Mouse (Mus musculus): ENCODE measurements around the gene Tnfrsf8. TPM values are rescaled to one million over a fixed set of nuclear protein-coding genes. Genes with fewer than 3 reads are reported as not detected.
A peak's percentile ranks its signal among the peaks of the same experiment; 100 is the strongest.
"Not testable (repeated sequence)": the region's sequence is repeated elsewhere in the genome, so short reads cannot be mapped to it uniquely, and the experiment has no call there.

Gene Tnfrsf8
- total RNA-seq, 2 experiments from 2014 or later: 0.23 to 0.47 TPM

DNA sequence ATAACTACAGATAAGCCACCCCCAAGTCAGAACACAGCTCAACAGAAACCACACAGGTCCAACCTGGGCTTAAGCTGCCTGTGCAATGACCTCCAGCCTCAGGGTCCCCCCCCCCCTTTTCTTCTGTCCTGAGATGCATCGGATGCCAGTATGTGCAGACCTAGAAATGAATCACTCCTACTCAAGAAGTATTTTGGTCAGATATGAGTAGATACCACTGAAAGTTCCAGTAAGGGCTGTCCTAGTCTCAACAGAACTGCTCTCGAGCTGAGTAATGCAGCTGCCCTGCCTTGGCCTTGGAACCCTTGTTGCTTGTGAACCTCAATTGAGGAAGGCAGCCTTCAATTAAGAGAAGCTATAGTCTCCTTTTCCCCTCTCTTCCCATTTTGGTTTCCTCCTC, 4.1 kb downstream of the Tnfrsf8 start:
- no peak for DNase-seq

DNA sequence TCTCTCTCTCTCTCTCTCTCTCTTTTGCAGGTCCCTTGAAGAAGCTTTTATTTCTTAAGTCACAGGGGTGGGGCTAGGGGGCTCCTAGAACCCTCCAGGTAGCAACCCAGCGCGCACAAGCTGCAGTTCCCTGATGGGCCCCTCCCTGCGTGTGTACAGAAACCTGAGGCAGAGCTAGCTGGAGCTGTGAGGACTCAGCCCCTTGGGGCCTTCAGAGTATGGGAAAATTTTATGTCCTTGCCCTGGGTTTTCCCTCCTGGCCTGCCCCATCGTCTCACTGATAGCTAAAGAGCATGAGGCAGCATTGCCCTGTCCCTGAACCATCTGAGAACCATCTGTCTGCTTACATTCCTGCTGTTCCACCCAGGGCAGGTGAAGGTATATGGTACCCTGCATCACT, 8.5 kb downstream of the Tnfrsf8 start:
- no peak for DNase-seq

DNA sequence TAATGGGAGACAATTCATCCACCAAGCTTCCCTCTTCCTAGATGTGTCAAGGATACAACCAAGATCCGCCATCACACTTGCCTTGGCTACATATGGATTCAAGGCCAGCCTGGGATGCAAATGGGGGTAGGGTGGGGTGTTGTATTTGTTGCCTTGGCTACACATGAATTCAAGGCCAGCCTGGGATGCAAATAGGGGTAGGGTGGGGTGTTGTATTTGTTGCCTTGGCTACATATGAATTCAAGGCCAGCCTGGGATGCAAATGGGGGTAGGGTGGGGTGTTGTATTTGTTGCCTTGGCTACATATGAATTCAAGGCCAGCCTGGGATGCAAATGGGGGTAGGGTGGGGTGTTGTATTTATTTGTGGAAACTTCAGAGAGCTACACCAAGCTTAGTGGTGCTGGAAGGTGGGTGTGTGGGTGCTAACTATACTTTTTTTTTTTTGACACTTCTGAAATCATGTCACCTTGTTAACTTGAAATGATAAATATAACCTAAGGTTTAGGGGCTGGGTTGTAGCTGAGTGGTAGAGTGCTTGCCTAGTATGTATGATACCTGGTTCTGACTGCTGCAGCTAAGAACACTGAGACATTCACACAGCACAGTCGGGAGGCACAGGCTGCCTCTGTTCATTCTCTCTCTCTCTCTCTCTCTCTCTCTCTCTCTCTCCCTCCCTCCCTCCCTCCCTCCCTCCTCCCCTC, 9.2 kb downstream of the Tnfrsf8 start:
- not testable (repeated sequence) for DNase-seq

DNA sequence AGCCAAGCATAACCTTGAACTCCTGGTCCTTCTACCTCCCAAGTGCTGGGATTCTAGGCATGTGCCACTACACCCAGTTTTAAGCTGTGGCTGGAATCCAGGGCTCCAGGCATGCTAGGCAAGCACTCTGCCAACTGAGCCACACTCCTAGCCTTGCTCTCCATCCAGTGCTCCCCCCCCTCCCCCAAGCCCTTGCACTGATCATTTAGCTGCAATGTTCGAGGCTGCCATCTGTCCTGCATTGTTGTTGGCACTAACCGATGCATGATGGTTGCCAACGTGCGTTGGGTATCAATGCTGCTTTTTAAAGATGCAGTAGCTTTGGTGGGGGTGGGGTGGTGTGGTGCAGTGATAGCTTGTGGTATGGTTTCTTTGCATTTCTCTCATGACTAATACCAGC, 10.9 kb downstream of the Tnfrsf8 start:
- DNase-seq: no peak

DNA sequence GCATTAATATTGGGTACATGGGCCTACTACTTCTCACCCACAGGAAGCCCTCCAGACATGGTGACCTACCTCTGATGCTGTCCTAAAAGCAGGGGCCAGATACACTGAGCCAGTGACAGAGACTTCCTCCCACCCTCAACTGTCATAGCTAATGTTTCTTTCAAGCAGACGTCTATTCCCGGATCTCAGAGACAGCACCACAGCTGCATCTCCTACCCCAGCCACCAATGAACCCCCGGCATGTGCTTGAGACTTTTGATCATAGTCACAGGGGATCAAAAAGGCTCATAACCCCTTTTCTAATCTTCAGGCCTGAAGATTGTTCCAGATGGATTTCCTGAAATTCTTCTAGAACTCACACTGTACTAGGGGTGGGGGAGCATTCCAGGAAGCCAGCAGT, 12.9 kb downstream of the Tnfrsf8 start:
- no peak for DNase-seq

DNA sequence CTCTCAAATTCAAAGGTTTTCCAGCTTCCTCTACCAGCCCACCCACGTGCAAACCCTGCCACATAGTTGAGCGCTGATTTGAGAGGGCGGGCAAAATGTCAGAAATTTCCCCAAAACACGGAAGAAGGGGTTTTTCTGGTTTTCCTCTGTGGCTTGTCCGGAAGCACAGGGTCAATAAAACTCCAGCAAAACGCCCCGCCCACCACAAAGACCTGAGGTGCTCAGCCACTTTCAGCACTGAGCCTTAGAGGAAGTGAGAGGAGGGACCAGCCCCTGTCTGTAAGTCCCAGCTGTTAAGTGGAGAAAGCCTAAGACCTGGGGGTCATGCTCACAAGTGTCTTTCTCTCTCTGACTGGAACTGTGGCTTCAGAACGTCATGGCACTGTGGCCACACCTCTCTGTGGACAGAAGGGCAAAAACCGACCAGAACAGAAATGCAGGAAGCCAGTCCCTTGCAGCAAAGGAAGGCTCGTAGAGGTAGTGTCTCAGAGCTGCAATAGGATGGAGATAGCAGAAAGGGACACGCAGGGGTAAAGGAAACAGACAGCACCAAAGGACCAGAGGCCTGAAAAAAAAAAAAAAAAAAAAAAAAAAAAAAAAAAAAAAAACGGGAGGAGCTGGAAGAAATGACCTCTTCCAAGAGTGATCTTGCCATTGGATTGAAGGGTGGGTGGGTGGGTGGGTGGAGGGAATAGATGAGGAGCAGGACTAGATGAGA, 14.6 kb downstream of the Tnfrsf8 start:
- DNase-seq: no peak

DNA sequence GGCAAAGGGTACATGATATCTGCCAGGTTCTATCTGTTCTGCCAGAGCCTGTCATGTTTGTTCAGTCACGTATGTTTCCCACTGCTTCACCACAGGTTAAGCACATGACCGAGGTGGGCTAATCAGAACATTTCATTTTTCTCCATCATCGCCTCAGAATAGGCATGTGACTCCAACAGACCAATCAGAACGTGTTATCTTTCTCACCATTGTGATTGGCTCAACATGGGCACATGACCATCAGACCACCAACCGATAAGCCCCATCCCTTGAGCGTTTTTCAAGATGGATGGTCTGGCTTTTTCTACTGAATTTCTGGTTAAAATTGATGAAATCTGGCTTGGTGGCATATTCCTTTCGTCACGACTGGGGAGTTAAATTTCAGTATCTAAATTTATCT, 15.6 kb downstream of the Tnfrsf8 start:
- no peak for DNase-seq

DNA sequence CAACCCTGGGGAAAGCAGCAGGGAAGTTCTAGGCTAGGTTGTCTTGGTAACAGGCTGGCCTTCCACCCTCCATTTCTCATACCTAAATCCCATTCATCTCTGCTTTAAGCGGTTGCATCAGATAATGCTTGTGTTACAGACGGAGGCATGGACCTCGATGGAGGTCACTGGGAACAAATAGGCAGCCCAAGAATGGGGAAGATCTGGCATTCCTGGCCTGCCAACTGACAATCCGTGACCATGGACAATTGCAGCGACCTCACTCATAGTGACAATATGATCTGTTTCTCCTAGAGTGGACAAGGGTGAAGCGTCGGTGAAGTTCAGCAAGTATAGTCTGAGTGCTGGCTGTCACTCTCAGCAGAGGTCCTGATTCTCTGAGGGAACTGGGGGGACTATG, 16.1 kb downstream of the Tnfrsf8 start:
- no peak for DNase-seq

DNA sequence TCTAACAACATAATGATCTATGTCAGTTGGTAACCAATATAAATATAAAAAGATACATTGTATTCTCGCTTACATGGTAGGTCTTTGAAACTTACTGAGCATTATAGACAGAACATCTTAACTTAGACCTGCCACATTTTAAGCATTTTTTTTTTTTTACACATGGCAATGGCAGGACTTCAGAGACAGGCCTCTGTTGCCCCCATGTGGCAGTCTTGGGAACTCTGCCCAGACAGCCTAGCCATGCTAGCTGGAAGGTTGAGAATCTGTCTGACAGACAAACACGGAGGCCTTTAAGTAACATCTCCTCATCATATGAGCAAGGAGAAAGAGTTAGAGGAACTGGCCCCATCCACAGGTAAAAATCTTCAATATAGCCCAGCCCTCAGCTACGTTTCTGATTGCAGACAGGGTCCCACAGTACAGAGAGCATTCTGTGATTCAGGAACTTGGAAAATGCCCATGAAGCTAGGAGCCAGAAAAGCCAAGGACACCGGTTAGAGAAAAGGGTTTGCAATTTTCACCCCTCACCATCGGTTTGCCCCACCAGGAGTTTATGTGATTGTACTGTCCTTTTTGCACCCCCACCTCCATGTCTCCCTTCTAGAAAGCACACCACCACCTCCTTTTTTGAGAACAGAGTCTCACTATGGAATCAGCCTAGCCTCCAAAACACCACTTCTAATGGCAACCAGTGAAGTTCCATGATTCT, 19.2 kb downstream of the Tnfrsf8 start:
- peak; percentile 77 for DNase-seq

DNA sequence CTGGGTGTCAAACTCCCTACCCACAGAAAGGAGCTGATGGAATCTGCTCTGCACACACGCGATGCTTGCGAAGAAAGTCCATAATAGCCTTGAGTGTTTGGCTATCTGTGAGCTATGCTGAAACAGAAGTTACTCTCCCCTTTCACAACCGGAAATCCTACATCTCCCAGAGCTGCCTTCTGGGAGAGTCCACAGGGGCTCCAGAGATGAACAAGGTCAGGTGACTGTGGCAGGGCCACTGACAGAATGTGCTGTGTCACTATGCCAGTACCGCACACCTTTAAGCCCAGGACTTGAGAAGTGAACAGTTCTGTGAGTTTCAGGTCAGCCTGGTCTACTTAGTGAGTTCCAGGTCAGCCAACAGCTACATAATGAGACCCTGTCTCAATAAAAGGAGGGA, 20.4 kb downstream of the Tnfrsf8 start:
- no peak for DNase-seq

DNA sequence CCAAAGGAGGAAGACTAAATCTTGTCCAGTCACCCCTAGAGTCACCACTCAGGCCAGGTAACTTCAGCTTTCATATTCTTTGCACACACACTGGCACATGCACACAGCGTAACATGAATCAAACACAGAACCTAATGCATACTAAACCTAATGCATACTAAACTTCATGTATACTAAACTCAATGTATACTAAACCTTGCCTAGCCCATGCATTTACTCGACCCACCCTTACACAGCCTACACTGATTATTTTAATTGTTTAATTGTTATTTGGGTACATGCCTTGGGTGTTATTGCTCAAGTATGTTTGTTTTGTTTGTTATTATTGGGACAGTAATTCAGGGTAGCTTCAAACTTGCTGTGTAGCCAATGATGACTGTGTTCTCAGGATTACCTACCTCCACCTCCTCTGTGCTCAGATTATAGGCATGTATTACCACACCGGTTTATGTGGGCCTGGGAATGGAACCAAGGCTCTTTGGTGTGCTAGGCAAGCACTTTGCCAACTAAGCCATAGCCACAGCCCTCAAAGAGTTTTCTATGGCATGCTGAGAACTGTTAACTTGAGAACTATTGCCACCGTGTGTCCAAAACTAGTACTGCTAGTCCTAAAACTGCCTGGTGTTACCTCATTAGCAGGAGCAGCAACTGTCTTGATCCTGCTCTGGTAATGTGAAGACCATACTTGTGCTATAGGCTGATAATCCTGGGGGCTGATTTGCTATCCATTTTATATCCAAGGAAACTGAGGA, 28.4 kb downstream of the Tnfrsf8 start:
- peak; percentile 64 for DNase-seq

DNA sequence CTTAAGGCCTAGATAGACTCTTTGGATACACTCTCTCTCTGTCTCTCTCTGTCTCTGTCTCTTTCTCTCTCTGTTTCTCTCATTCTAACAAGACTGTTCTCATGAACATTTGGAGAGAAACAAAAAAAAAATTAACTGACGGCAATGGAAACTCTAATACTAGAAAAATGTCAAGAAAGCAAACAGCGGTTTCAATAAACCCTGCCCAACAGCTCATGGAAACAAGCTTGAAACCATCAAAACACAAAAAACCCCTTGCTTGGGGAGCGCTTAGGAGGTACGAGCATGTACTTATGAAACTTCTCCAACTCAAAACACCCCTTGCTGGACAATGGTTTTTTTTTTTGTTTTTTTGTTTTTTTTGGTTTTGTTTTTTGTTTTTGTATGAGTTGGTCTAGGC, 30.3 kb downstream of the Tnfrsf8 start:
- no peak for DNase-seq

DNA sequence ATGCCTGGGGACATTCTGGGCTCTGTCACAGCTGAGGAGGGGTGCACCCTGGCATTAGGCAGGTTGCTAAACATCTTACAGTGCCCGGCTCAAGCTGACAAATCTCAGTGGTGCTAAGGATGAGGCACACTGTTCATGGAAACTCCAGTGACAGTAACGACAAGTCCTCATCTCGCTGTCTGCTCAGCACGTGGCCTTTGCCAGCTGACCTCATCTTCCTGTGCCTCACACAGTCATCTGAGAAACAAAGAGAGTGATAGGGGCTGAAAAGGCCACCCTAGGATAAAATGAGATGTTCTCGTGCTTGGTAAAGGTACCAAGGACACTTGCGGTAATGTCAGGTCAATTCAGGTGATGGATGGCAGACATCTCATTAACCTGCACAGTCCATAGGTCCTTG, 31.5 kb downstream of the Tnfrsf8 start:
- DNase-seq: no peak

DNA sequence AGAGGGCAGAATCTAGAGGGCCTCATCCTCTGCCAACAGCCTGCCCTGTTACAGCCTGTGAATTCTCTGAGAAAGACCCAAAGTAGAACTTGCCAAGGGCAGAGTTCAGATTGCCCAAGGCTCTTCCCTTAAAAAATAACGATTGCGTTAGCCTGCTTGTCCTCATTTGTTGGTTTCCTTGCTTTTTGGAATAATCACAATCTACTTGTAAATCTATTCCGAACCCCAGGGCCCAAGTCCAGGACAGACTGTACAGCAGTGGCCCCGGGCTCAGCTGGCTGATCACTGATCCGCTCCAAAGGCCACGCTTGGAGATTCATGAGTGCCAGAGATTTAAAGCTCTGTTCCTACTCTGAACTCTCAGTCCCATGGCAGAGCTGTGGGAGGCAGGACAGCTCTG, 34.0 kb downstream of the Tnfrsf8 start:
- no peak for DNase-seq

DNA sequence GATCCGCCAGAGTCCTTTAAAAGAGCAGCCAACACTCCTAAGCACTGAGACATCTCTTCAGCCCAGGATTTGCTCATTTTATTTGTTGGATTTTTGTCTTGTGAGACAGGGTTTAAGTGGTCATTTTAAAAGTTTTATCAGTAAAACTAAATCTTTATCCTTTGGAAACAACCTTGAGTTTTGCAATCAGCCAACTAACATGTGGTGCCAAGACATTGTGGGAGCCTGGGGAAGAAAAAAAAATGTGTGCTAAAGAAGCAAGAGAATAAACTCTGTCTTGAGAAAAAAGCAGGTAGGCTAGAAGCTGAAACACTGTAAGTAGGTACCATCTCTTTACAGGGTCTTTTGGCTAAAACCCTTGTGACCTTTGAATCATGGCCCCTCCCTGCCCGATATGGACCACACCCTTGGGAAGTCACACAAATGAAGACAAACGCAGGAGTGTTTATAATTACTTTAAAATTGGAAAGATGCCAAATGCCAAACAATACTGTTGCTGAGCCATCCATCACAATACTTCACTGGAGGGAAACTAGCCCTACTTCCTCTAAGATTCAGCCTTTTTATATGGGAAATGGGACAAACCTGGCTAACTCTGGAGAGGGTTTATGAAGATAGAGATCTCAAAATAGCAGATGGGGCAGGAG, 36.1 kb downstream of the Tnfrsf8 start:
- DNase-seq: no peak

DNA sequence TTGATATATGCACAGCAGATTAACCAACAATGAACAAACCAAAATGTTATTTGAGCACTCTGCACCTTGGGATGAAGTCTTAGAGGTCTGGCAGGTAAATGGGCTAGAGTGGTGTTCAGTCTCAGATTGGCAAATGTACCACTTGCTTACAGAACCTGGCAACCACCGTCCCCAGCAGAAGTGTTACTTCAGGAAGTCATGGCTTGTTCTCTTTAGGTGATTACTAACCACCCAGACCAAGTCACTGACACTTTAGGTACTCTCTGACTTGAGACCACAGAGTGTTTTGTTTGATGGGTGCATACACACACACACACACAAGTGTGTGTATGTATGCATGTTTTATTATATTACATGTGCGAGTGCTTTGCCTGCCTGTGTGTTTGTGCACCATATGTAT, 36.7 kb downstream of the Tnfrsf8 start:
- no peak for DNase-seq

DNA sequence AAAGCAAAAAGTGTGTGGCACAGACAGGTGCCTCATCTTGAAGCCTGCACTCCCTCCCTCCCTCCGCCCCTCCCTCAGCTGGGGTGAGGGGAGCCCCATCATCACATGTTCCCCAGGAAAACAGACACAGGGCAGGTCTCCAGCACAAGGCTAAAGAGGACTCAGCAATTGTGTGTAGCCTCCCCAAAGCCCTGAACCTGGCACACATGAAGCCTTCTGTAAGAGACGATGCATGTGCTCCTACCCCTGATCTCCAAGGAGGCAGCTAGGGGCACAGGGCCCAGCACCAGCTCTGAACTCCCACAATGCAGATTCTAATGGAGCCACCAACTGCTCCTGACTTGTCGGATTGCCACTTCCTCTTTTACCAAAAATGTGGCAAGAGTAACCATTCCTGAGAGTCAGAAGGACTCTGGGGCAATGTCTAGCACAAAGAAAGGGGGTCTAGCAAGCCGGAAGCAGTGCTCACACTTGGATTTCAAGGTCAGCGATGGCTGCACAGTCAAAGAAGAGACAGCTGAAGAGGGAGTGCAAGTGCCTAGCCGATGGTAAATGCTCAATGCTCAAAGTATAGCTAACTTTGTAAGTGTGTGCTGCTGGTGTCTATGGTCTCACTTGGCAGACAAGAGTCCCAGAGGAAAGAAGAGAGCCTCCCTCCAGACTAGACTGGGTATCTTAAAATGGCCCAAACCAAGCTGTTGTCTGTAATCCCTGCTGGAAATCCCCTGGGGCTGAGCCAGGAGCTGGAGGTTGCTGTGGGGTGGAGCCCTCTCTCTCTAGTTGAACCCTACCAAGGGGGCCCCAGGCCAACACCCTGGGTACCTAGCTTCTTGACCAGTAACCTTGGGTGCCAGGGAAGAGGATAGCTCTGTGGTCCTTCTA, 38.4 kb downstream of the Tnfrsf8 start:
- DNase-seq: no peak

DNA sequence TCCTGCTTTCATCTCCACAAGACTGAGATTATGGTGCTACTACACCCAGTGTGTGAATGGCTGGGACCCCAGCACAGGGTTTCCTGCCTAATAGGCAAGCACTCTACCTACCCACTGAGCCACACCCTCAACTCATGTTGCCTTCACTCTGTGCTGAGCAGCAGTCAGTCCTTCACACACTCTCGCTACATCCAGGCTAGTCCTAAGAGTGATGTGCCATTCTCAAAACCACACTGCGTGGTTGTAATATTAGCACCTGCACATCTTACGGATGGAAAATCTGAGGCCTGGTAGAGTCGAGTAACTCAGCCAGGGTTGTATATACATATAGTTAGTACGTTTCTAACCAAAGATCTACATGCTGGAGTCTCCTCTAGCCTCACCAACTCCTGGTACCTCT, 40.1 kb downstream of the Tnfrsf8 start:
- DNase-seq: no peak

DNA sequence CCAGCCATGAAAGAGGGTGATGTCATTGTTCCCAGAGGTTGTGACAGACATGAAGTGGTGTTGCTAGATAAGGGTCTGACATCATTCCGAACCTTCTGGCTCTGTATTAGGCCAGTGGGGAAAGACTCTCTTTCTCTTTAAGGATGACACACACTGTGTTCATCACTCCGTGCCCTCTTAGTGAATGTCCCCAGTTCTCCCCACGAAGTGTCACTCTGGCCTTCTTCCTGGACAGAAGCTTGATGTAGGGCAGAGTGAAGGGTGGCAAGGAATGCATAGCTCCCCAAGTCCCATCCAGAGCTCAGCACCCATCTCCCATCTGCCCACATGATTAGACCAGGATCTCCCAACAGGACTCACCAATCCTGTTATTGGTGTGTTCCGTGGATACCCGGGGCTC, 41.0 kb downstream of the Tnfrsf8 start:
- no peak for DNase-seq

DNA sequence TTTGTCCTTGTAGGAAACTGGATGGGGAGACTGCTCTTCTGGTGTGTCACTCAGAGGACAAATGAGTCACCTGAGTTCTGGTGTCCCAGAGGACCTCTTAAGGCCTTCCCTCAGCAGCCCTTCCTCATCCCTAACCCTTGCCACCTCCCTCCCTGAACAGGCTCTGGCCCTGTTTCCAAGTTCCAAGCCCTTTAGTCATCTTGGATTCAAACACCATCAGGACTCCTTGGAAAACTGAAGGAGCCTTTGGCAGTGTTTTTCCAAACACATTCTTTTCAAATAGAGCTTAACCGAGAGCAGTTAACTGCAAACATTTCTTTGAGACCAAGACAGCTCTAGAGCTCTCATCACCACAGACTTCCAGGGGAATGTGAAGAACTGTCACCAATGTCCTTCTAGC, 42.2 kb downstream of the Tnfrsf8 start:
- DNase-seq: no peak

DNA sequence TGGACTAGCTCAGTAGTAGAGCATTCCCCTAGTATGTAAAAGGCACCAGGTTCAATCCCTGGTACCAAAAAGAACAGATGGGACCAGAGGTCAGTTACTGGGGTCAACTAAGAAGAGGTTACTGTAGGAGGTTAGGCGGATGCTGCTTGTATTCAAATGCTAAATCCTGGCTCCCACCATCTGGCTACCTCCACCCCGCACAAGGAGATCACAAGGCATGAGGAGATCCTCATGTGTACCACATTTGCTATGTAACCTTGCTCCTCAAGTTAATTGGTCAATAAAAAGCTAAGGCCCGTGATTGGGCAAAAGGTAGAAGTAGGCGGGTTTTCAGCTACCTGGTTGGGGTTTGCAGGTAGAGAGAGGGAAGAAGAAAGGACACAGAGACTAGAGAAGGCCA, 43.3 kb downstream of the Tnfrsf8 start:
- DNase-seq: no peak

Data from gastrocnemius, postnatal 10 days (tissue).